Mouse (Mus musculus) adrenal gland, adult (tissue): ENCODE data around the gene Gm3336.

Experiments used
- DNase-seq, 2 experiments: peaks; one replicate each; pipeline ENCODE4 v3.0.0; 2022 to 2023; ENCODE audit warnings: low spot score in 1 of 2; ENCODE audit not compliant: inconsistent age in 2 of 2

The Gm3336 gene

DNA sequence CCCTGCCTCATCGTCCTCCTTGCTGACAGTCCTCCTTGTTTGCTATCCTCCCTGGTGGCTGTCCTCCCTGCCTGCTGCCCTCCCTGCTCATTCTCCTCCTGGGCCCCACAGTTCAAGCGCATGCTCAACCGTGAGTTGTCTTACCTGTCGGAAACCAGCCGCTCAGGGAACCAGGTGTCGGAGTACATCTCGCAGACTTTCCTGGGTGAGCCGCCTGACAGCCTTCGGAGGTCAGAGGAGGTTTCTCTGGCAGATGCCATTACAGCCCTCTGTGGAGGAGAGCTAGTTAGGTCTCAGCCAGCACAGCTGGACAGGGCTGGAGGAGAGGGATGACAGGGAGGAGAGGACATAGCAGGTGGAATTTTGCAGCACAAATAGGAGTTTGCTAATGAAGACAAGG is 28.3 kb downstream of the Gm3336 start:
- no peak for DNase-seq

GRCm38 (mm10) chr8:70747211-70747890 is 29.0 kb downstream of the Gm3336 start:
- no peak for DNase-seq

- no peak for DNase-seq
Measured at GRCm38 (mm10) chr8:70748246-70749096, 30.1 kb downstream of the Gm3336 start.

- peak; percentile 16 to 33 for DNase-seq
Measured at GRCm38 (mm10) chr8:70749097-70749674, 30.8 kb downstream of the Gm3336 start.

DNA sequence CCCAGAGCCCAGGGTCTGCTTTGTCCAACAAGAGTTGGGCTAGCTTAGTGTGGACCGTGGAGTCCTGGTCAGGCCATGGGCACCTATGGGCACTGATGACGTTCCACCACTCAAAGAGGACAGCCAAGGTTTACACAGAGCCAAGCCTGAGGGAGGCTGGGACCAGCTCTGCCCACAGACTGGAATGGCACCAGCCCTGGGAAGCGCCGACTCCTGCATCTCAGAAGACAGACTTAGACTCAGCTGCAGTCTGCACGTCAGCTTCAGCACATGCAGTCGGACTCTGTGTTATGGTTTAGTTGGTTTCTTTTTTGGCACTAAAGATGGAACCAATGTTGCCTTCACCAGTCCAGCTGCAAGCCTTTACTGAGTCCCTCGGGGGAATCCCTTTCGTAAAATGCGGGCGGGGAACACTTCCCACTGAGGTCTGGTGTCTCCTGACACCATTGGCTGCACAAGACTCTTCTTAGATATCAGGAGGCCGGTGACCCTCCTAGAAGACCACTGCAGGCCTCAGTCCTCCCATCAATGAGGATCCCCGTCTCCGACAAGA is 31.9 kb downstream of the Gm3336 start:
- DNase-seq = peak in 1 of 2 experiments; percentile 30

GRCm38 (mm10) chr8:70752000-70752764 is 33.8 kb downstream of the Gm3336 start:
- peak; percentile 78 to 93 for DNase-seq

DNA sequence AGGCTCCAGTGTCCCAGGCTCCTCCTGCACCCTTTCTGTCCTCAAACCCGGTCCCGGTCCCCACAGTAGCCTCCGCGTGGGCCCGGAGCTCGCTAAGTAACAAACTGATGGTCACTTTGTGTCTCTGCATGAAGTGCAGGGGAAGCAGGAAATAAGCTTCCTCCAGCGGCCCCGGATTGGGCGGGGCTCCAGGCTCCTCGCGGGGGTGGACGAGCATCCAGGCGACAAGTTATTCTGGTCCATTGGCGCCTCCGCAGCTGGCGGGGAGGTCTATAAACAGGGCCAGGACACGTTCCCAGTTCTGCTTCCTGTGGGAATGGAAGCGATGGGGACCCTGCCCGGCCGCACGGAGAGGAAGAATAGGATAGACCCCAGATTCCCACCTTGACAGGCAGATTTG is 34.8 kb downstream of the Gm3336 start:
- peak; percentile 84 to 90 for DNase-seq

- peak; percentile 99 for DNase-seq
Measured at GRCm38 (mm10) chr8:70754043-70754870, 35.9 kb downstream of the Gm3336 start, which contains the start of gene Rab3a. Gene Rab3a (plus strand): TSS chr8:70754679.

DNA sequence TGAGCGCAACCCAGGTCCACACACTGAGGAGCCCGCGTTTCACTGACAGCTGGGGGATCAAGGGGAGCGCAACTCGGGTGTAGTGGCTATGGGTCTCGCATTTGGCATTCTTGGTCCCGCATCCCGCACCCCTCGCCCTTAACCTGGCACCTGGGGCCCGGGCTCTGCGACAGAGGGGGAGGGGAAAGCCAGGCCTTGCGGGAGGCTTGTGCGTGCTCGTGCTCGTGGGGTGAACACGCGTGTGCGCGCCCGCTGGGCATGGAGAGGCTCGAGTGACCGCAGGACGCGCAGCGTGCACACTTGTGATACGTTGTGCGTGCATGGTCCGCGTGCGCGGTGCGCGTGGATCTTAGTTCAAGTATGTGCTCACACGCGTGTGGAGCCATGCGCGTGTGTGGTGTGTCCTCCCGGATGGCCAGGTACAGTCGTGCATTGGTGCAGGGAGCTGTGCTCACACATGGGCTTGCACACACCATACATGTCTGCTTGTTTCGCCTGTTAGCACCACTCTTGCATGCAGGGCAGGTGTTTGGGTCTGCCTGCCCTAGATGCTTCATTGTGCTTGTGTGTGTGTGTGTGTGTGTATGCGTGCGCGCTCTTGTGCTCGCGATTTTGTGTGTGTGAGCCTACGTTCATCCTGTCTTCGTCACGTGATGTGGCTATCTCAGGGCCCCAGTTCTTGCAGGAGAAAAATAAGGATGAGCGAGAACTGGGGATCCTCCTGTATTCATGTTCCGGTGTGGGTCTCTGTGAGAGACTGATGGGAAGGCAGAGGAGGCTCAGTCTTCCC is 36.7 kb downstream of the Gm3336 start:
- DNase-seq = peak; percentile 83 to 90

GRCm38 (mm10) chr8:70755661-70756475 is 37.5 kb downstream of the Gm3336 start:
- peak; percentile 69 to 89 for DNase-seq

- DNase-seq = peak in 1 of 2 experiments; percentile 64
Measured at GRCm38 (mm10) chr8:70756476-70757040, 38.2 kb downstream of the Gm3336 start.

DNA sequence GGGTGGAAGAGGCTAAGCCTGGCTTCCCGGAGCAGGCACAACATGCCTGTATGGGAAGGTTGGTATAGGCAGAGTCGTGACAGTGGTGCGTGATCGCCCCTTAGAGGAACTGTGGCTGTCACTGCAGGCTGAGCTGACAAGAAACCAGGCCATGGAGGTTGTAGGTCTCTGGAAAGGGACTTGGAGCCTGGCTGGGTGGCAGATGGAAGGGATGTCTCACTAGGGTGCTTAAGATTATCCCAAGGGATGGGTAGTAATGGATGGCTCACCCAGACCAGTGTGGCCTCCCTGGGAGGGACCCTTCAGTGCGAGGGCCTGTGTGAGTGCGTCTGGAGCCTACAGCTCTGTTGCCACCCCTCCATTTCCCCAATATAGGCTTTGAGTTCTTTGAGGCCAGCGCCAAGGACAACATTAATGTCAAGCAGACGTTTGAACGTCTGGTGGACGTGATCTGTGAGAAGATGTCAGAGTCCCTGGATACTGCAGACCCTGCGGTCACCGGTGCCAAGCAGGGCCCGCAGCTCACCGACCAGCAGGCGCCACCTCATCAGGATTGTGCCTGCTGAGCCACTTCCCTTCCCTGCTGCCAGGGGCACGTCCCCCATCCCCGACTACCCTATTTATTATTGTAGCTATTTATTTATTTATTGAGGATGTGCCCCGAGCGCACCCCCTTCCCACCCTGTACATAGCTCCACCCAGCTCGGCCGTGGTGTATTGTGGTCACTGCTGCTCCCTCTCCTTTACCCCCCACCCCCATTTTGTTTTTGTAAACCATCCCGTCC is 39.4 kb downstream of the Gm3336 start:
- DNase-seq = peak; percentile 66 to 85

DNA sequence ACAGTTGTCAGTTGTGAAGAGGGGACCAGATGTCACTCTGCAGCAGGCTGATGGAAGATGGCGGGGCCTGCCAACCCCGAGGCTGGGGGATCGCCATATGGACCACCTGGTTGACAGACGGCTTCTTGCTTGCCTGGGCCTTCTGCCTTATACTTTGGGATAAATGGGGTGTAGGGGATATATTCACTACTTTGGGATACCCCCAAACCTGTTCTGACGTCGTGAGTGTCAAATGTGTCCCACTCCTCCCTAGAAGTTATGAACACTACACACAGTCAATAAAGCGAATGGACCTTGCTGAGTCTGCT is 39.9 kb downstream of the Gm3336 start:
- DNase-seq = no peak

DNA sequence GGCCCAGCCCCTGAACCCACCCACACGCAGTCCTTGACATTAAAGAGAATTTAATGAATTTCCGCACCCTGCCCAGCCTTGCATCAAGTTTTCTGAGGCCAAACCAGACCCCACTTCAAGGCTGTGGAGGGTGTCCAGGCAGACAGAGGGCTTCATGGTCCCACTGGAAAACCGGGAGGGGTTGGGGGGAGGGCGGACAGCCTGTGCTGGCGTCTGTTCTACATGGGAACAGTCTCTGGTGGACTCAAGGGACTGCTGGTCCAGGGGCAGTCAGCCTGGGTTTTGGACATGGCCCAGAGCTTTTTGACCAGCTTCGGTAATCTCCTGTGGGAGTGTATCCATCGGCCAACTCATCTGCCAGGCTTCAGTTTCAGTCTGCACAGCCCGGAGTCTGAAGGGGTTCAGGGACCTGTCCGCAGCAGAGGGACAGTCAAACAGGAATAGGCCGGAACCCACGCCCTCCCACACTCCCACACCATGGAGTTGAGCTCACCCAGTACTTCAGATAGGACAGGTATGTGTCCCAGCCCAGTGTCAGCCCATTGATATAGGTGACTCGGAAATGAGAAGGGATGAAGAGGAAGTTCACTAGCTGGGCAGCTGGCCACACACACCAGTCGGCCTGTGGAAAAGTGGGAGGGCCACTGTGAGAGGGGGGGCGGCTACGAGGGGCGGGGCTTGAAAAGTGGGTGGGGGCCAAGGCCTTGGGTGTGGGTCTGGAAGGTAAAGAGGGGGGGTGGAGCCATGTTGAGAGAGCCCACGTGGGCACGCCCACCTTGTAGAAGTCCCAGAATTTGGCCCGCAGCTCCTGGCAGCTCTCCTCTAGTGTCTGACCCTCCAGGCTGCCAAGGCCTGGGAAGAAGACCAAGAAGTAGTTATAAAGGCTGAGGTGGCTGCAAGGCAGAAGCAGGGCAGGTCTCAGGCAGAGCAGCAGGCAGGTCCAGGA is 40.5 kb downstream of the Gm3336 start:
- peak; percentile 84 to 94 for DNase-seq

GRCm38 (mm10) chr8:70760350-70760749 is 42.0 kb downstream of the Gm3336 start:
- no peak for DNase-seq

DNA sequence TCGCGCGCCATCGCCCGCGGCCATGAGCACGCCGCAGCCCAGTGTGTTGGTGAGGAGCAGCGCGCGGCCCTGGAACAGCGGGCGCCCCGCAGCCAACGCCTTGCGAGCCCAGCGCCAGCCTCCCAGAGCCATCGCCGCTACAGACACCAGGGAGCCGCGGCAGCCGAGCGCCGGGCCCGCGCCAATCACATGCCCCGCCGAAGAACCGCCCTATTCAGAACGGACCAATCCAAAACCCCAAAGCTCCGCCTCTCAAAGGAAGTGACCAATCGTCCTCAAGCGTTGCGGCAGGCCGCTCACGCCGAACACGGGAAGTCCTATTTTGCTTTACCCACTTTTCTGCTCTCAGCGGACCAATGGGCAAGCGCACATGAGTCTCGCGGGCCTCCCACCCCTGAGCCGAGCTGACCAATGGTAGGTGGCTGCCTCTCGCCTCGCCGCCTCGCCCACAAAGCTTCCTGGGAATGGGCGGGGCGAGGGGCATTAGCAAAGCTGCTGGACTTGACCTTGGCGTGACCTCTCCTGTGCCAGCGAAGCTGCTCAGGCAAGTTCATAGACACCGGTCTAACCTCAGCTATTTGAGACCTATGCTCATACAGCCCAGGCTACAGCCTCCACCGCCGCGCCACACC is 42.5 kb downstream of the Gm3336 start, which contains the start of gene Mpv17l2:
Gene Mpv17l2, minus strand, starts transcription at position 172 of the 632 bp plus-strand sequence.
- peak; percentile 97 to 98 for DNase-seq
